Mouse (Mus musculus): Measurements from ENCODE around the gene Gatad2b. TPM values are rescaled to one million over a fixed set of nuclear protein-coding genes. Genes with fewer than 3 reads are reported as not detected.

The Gatad2b gene
- total and polyA plus RNA-seq, 3 experiments = 8.4 to 22.6 (median 8.9) TPM

- Histone ChIP-seq H3K4me3 (replicated peaks in 1 of 3; ENCODE audit: low read depth in 2 of 3, low read length in 2 of 3, poor library complexity in 1 of 3) (no peak overlapping the region), H3K27me3 (replicated peaks) (no peaks in the 10 kb centered on the region), H3K9ac (ENCODE audit: insufficient read depth, low read depth) (no peak overlapping the region), H3K4me2 (ENCODE audit: insufficient read depth, low read depth, poor library complexity, severe bottlenecking) (no peak overlapping the region), H3K27ac (ENCODE audit: insufficient read depth, low read depth) (no peak overlapping the region), H3K36me3 (replicated peaks in 1 of 2; ENCODE audit: control insufficient read depth in 1 of 2, insufficient read depth in 1 of 2, low read length in 1 of 2) (peaks cover 59 to 99% of the 10 kb centered on the region in 2 experiments), H3K4me1 (ENCODE audit: control insufficient read depth in 1 of 2, insufficient read depth in 2 of 2) (no peaks in the 10 kb centered on the region), H3K79me2 (replicated peaks; ENCODE audit: control insufficient read depth, extremely low read depth, insufficient read depth, poor library complexity, severe bottlenecking) (no peaks in the 10 kb centered on the region), H3K9me3 (replicated peaks; ENCODE audit: low read length) (no peaks in the 10 kb centered on the region)
- in situ Hi-C loops (cut with MboI; ENCODE audit: low pct_ligation_motif_present, low pct_unique_long_range_greater_than_20kb, low sequenced_read_pairs) (no loop called here), dilution Hi-C loops (cut with MboI; ENCODE audit: extremely low pct_ligation_motif_present, extremely low pct_unique_long_range_greater_than_20kb, low sequenced_read_pairs) (no loop called here)
- peak; percentile 59 for DNase-seq (ENCODE audit: extremely low read depth)
- TF ChIP-seq ELF1 (IDR thresholded peaks at IDR 0.05; ENCODE audit: low read depth, low read length) (no peak), ZKSCAN1 (IDR thresholded peaks at IDR 0.05; ENCODE audit: borderline replicate concordance, low read depth, low read length) (no peak), SMC3 (IDR thresholded peaks at IDR 0.05; ENCODE audit: low read depth, low read length) (peak; percentile 95), RAD21 (IDR thresholded peaks at IDR 0.05; ENCODE audit: low read depth, low read length) (peak; percentile 77), CTCF (conservative IDR thresholded peaks at IDR 0.05 in 1 of 2, IDR thresholded peaks at IDR 0.05 in 1 of 2; ENCODE audit: low read depth in 2 of 2, low read length in 2 of 2) (peak; percentile 69 to 91), JUN (IDR thresholded peaks at IDR 0.05; ENCODE audit: insufficient read depth, low read depth, low read length) (no peak), CHD1 (IDR thresholded peaks at IDR 0.05; ENCODE audit: low read depth, low read length) (no peak)
Measured at GRCm38 (mm10) chr3:90412312-90413010, 119.5 kb downstream of the Gatad2b start.

- Histone ChIP-seq H3K4me2 (ENCODE audit: insufficient read depth, low read depth, poor library complexity, severe bottlenecking) (no peak overlapping the region), H3K27ac (ENCODE audit: insufficient read depth, low read depth) (no peak overlapping the region), H3K79me2 (replicated peaks; ENCODE audit: control insufficient read depth, extremely low read depth, insufficient read depth, poor library complexity, severe bottlenecking) (no peaks in the 10 kb centered on the region), H3K27me3 (replicated peaks) (no peaks in the 10 kb centered on the region), H3K4me1 (ENCODE audit: control insufficient read depth in 1 of 2, insufficient read depth in 2 of 2) (no peaks in the 10 kb centered on the region), H3K9ac (ENCODE audit: insufficient read depth, low read depth) (no peak overlapping the region), H3K4me3 (replicated peaks in 1 of 3; ENCODE audit: low read depth in 2 of 3, low read length in 2 of 3, poor library complexity in 1 of 3) (no peak overlapping the region), H3K9me3 (replicated peaks; ENCODE audit: low read length) (no peaks in the 10 kb centered on the region), H3K36me3 (replicated peaks in 1 of 2; ENCODE audit: control insufficient read depth in 1 of 2, insufficient read depth in 1 of 2, low read length in 1 of 2) (peaks cover 56 to 99% of the 10 kb centered on the region in 2 experiments)
- dilution Hi-C loops (cut with MboI; ENCODE audit: extremely low pct_ligation_motif_present, extremely low pct_unique_long_range_greater_than_20kb, low sequenced_read_pairs) = no loop called here
- TF ChIP-seq BHLHE40 (IDR thresholded peaks at IDR 0.05; ENCODE audit: low read depth, low read length) = no peak
- no peak for TF ChIP-seq SMC3 (IDR thresholded peaks at IDR 0.05; ENCODE audit: low read depth, low read length)
- no peak for TF ChIP-seq ETS1 (conservative IDR thresholded peaks at IDR 0.05; ENCODE audit: low read depth, low read length)
- no peak for TF ChIP-seq ELF1 (IDR thresholded peaks at IDR 0.05; ENCODE audit: low read depth, low read length)
- TF ChIP-seq USF1 (IDR thresholded peaks at IDR 0.05; ENCODE audit: low read depth, low read length) = no peak
- in situ Hi-C loops (cut with MboI; ENCODE audit: low pct_ligation_motif_present, low pct_unique_long_range_greater_than_20kb, low sequenced_read_pairs) = no loop called here
- DNase-seq (ENCODE audit: extremely low read depth) = no peak
Measured at GRCm38 (mm10) chr3:90413011-90413396, 120.0 kb downstream of the Gatad2b start.

Other genes starting within 250 kb of the Gatad2b start
Only the 20 nearest of the 21 such genes appear.
- 89.5 and 92.2 TPM in 2 replicates for gene 4933434E20Rik, start 241.5 kb upstream of the Gatad2b start, total RNA-seq (2012; rRNA removed)
- 126 and 133 TPM in 2 replicates for gene 4933434E20Rik, start 241.5 kb upstream of the Gatad2b start, total RNA-seq (2014; rRNA removed)
- 101 and 102 TPM in 2 replicates for gene 4933434E20Rik, start 241.5 kb upstream of the Gatad2b start, polyA plus RNA-seq (2012; ENCODE audit: insufficient read length, low read depth)
- gene Ubap2l, start 240.6 kb upstream of the Gatad2b start, total RNA-seq (2012; rRNA removed) = 72.6 and 83.7 TPM in 2 replicates
- 48.5 and 49.0 TPM in 2 replicates for gene Ubap2l, start 240.6 kb upstream of the Gatad2b start, total RNA-seq (2014; rRNA removed)
- gene Ubap2l, start 240.6 kb upstream of the Gatad2b start, polyA plus RNA-seq (2012; ENCODE audit: insufficient read length, low read depth) = 189 and 201 TPM in 2 replicates
- gene Tpm3, start 220.5 kb upstream of the Gatad2b start, total RNA-seq (2012; rRNA removed) = 309 and 364 TPM in 2 replicates
- 448 and 501 TPM in 2 replicates for gene Tpm3, start 220.5 kb upstream of the Gatad2b start, total RNA-seq (2014; rRNA removed)
- 810 and 952 TPM in 2 replicates for gene Tpm3, start 220.5 kb upstream of the Gatad2b start, polyA plus RNA-seq (2012; ENCODE audit: insufficient read length, low read depth)
- gene Nup210l, start 189.0 kb upstream of the Gatad2b start, total RNA-seq (2012; rRNA removed) = 0.42 and 0.67 TPM in 2 replicates
- 0.43 and 0.63 TPM in 2 replicates for gene Nup210l, start 189.0 kb upstream of the Gatad2b start, total RNA-seq (2014; rRNA removed)
- 0.47 and 0.61 TPM in 2 replicates for gene Nup210l, start 189.0 kb upstream of the Gatad2b start, polyA plus RNA-seq (2012; ENCODE audit: insufficient read length, low read depth)
- gene Rps27, start 79.5 kb upstream of the Gatad2b start, total RNA-seq (2012; rRNA removed) = 3,858 and 4,378 TPM in 2 replicates
- gene Rps27, start 79.5 kb upstream of the Gatad2b start, total RNA-seq (2014; rRNA removed) = 2,142 and 2,224 TPM in 2 replicates
- gene Rps27, start 79.5 kb upstream of the Gatad2b start, polyA plus RNA-seq (2012; ENCODE audit: insufficient read length, low read depth) = 1,222 and 1,264 TPM in 2 replicates
- gene Rab13, start 79.5 kb upstream of the Gatad2b start, total RNA-seq (2012; rRNA removed) = 2.3 and 3.3 TPM in 2 replicates
- gene Rab13, start 79.5 kb upstream of the Gatad2b start, total RNA-seq (2014; rRNA removed) = 0.34 TPM in 1 of 2 replicates, not detected in the other
- 0.23 and 0.63 TPM in 2 replicates for gene Rab13, start 79.5 kb upstream of the Gatad2b start, polyA plus RNA-seq (2012; ENCODE audit: insufficient read length, low read depth)
- gene Jtb, start 61.6 kb upstream of the Gatad2b start, total RNA-seq (2012; rRNA removed) = 50.8 and 62.9 TPM in 2 replicates
- gene Jtb, start 61.6 kb upstream of the Gatad2b start, total RNA-seq (2014; rRNA removed) = 54.2 and 70.3 TPM in 2 replicates
- gene Jtb, start 61.6 kb upstream of the Gatad2b start, polyA plus RNA-seq (2012; ENCODE audit: insufficient read length, low read depth) = 67.4 and 73.6 TPM in 2 replicates
- gene Creb3l4, start 49.7 kb upstream of the Gatad2b start, total RNA-seq (2012; rRNA removed) = 0.25 and 0.89 TPM in 2 replicates
- 0.21 and 0.72 TPM in 2 replicates for gene Creb3l4, start 49.7 kb upstream of the Gatad2b start, total RNA-seq (2014; rRNA removed)
- gene Creb3l4, start 49.7 kb upstream of the Gatad2b start, polyA plus RNA-seq (2012; ENCODE audit: insufficient read length, low read depth) = 0.59 and 0.70 TPM in 2 replicates
- gene Slc39a1, start 45.0 kb upstream of the Gatad2b start, total RNA-seq (2012; rRNA removed) = 42.2 and 44.4 TPM in 2 replicates
- gene Slc39a1, start 45.0 kb upstream of the Gatad2b start, total RNA-seq (2014; rRNA removed) = 22.9 and 23.8 TPM in 2 replicates
- gene Slc39a1, start 45.0 kb upstream of the Gatad2b start, polyA plus RNA-seq (2012; ENCODE audit: insufficient read length, low read depth) = 40.4 and 40.7 TPM in 2 replicates
- gene Crtc2, start 39.0 kb upstream of the Gatad2b start, total RNA-seq (2012; rRNA removed) = 13.5 and 14.1 TPM in 2 replicates
- gene Crtc2, start 39.0 kb upstream of the Gatad2b start, total RNA-seq (2014; rRNA removed) = 5.4 and 6.1 TPM in 2 replicates
- 62.1 and 69.8 TPM in 2 replicates for gene Crtc2, start 39.0 kb upstream of the Gatad2b start, polyA plus RNA-seq (2012; ENCODE audit: insufficient read length, low read depth)
- 27.8 and 28.1 TPM in 2 replicates for gene Dennd4b, start 28.0 kb upstream of the Gatad2b start, total RNA-seq (2012; rRNA removed)
- 9.4 and 9.8 TPM in 2 replicates for gene Dennd4b, start 28.0 kb upstream of the Gatad2b start, total RNA-seq (2014; rRNA removed)
- gene Dennd4b, start 28.0 kb upstream of the Gatad2b start, polyA plus RNA-seq (2012; ENCODE audit: insufficient read length, low read depth) = 34.4 and 45.3 TPM in 2 replicates
- gene Slc27a3, start 96.8 kb downstream of the Gatad2b start, total RNA-seq (2012; rRNA removed) = 2.6 TPM in 2 replicates
- gene Slc27a3, start 96.8 kb downstream of the Gatad2b start, total RNA-seq (2014; rRNA removed) = 1.3 and 1.5 TPM in 2 replicates
- gene Slc27a3, start 96.8 kb downstream of the Gatad2b start, polyA plus RNA-seq (2012; ENCODE audit: insufficient read length, low read depth) = 1.6 and 1.9 TPM in 2 replicates
- 30.7 and 36.5 TPM in 2 replicates for gene Ints3, start 140.4 kb downstream of the Gatad2b start, total RNA-seq (2012; rRNA removed)
- 20.3 and 20.5 TPM in 2 replicates for gene Ints3, start 140.4 kb downstream of the Gatad2b start, total RNA-seq (2014; rRNA removed)
- 37.9 and 45.9 TPM in 2 replicates for gene Ints3, start 140.4 kb downstream of the Gatad2b start, polyA plus RNA-seq (2012; ENCODE audit: insufficient read length, low read depth)
- 0.13 TPM in 2 replicates for gene Npr1, start 172.7 kb downstream of the Gatad2b start, total RNA-seq (2012; rRNA removed)
- not detected in 2 replicates for gene Npr1, start 172.7 kb downstream of the Gatad2b start, total RNA-seq (2014; rRNA removed)
- gene Npr1, start 172.7 kb downstream of the Gatad2b start, polyA plus RNA-seq (2012; ENCODE audit: insufficient read length, low read depth) = not detected in 2 replicates
- gene Ilf2, start 182.9 kb downstream of the Gatad2b start, total RNA-seq (2012; rRNA removed) = 120 and 148 TPM in 2 replicates
- 182 and 208 TPM in 2 replicates for gene Ilf2, start 182.9 kb downstream of the Gatad2b start, total RNA-seq (2014; rRNA removed)
- gene Ilf2, start 182.9 kb downstream of the Gatad2b start, polyA plus RNA-seq (2012; ENCODE audit: insufficient read length, low read depth) = 197 and 199 TPM in 2 replicates
- gene Snapin, start 197.9 kb downstream of the Gatad2b start, total RNA-seq (2012; rRNA removed) = 18.4 and 18.9 TPM in 2 replicates
- 39.8 and 42.0 TPM in 2 replicates for gene Snapin, start 197.9 kb downstream of the Gatad2b start, total RNA-seq (2014; rRNA removed)
- gene Snapin, start 197.9 kb downstream of the Gatad2b start, polyA plus RNA-seq (2012; ENCODE audit: insufficient read length, low read depth) = 33.0 and 37.8 TPM in 2 replicates
- 88.5 and 106 TPM in 2 replicates for gene Chtop, start 216.3 kb downstream of the Gatad2b start, total RNA-seq (2012; rRNA removed)
- gene Chtop, start 216.3 kb downstream of the Gatad2b start, total RNA-seq (2014; rRNA removed) = 130 and 134 TPM in 2 replicates
- gene Chtop, start 216.3 kb downstream of the Gatad2b start, polyA plus RNA-seq (2012; ENCODE audit: insufficient read length, low read depth) = 126 and 137 TPM in 2 replicates
- 8.9 and 13.2 TPM in 2 replicates for gene S100a1, start 221.2 kb downstream of the Gatad2b start, total RNA-seq (2012; rRNA removed)
- 2.6 and 3.8 TPM in 2 replicates for gene S100a1, start 221.2 kb downstream of the Gatad2b start, total RNA-seq (2014; rRNA removed)
- gene S100a1, start 221.2 kb downstream of the Gatad2b start, polyA plus RNA-seq (2012; ENCODE audit: insufficient read length, low read depth) = 2.7 and 5.0 TPM in 2 replicates
- gene S100a13, start 221.3 kb downstream of the Gatad2b start, total RNA-seq (2012; rRNA removed) = 35.5 and 37.1 TPM in 2 replicates
- 37.1 and 41.6 TPM in 2 replicates for gene S100a13, start 221.3 kb downstream of the Gatad2b start, total RNA-seq (2014; rRNA removed)
- gene S100a13, start 221.3 kb downstream of the Gatad2b start, polyA plus RNA-seq (2012; ENCODE audit: insufficient read length, low read depth) = 19.3 and 22.1 TPM in 2 replicates
- not detected in 2 replicates for gene S100a14, start 233.7 kb downstream of the Gatad2b start, total RNA-seq (2012; rRNA removed)
- gene S100a14, start 233.7 kb downstream of the Gatad2b start, total RNA-seq (2014; rRNA removed) = not detected in 2 replicates
- not detected in 2 replicates for gene S100a14, start 233.7 kb downstream of the Gatad2b start, polyA plus RNA-seq (2012; ENCODE audit: insufficient read length, low read depth)